Mouse (Mus musculus) G1E (cell line): ENCODE results near the gene AI467606. TPM values are rescaled to one million over a fixed set of nuclear protein-coding genes. Genes with fewer than 3 reads are reported as not detected.

Experiments used
- ATAC-seq: 2 replicates; pipeline ENCODE4 v1.8.0; 2016; ENCODE audit warnings: mild to moderate bottlenecking; ENCODE audit not compliant: insufficient number of reproducible peaks, poor library complexity, low FRiP score, severe bottlenecking; ENCODE audit errors: extremely low read depth
- DNase-seq: peaks from one replicate; pipeline ENCODE4 v3.0.0; 2012; ENCODE audit warnings: low spot score
- H3K27me3 ChIP-seq: 2 replicates; pipeline ENCODE4 v1.6.1; 2012; ENCODE audit warnings: mild to moderate bottlenecking, low read length, inconsistent platforms; ENCODE audit not compliant: insufficient read depth
- H3K36me3 ChIP-seq: replicated peaks from 2 replicates; pipeline ENCODE3; 2012; ENCODE audit warnings: mild to moderate bottlenecking, inconsistent platforms
- H3K4me1 ChIP-seq: 2 replicates; pipeline ENCODE4 v1.6.1; 2012; ENCODE audit warnings: low read depth, low read length, inconsistent platforms, mixed read lengths; ENCODE audit not compliant: insufficient read depth
- H3K4me3 ChIP-seq: 2 replicates; pipeline ENCODE4 v1.5.1; 2012; ENCODE audit warnings: low read depth, mild to moderate bottlenecking, inconsistent platforms, low read length, moderate library complexity, mixed read lengths
- H3K9me3 ChIP-seq: replicated peaks from 2 replicates; pipeline ENCODE4 v1.6.1; 2012; ENCODE audit warnings: inconsistent platforms
- CTCF ChIP-seq: IDR thresholded peaks from 2 replicates; pipeline ENCODE4 v1.5.1; 2012; ENCODE audit warnings: low read depth, low read length, inconsistent platforms, mixed read lengths
- GATA1 ChIP-seq: IDR thresholded peaks from 2 replicates; pipeline ENCODE4 v1.6.1; 2012; ENCODE audit warnings: borderline replicate concordance, low read length, inconsistent platforms, mixed read lengths
- GATA2 ChIP-seq: IDR thresholded peaks from 2 replicates; pipeline ENCODE4 v1.6.1; 2012; ENCODE audit warnings: low read depth, low read length, inconsistent platforms, borderline replicate concordance
- POLR2AphosphoS5 ChIP-seq: IDR thresholded peaks from 2 replicates; pipeline ENCODE4 v1.6.1; 2012; ENCODE audit warnings: low read depth, low read length, inconsistent platforms; ENCODE audit not compliant: insufficient replicate concordance
- TAL1 ChIP-seq: conservative IDR thresholded peaks from 2 replicates; pipeline ENCODE4 v1.6.1; 2012; ENCODE audit warnings: low read depth, low read length, inconsistent platforms, mixed read lengths
- polyA plus RNA-seq: library from polyadenylated mRNA; stranded (reverse); fragments of >175 nt; gene quantifications from 2 replicates; pipeline ENCODE4 v1.2.3, GENCODE M21; 2012
- total RNA-seq, 2 experiments: library from RNA; stranded (forward) in 1 of 2; stranded (reverse) in 1 of 2; fragments of 200-1000 nt in 1 of 2; fragments of >200 nt in 1 of 2; fragmentation: Nextera tagmentation in 1 of 2; gene quantifications; 2 replicates each; pipeline ENCODE4 v1.2.3; 2014 to 2017

Gene AI467606
- total and polyA plus RNA-seq, 3 experiments, result 42.1 to 134 (median 42.2) TPM

DNA sequence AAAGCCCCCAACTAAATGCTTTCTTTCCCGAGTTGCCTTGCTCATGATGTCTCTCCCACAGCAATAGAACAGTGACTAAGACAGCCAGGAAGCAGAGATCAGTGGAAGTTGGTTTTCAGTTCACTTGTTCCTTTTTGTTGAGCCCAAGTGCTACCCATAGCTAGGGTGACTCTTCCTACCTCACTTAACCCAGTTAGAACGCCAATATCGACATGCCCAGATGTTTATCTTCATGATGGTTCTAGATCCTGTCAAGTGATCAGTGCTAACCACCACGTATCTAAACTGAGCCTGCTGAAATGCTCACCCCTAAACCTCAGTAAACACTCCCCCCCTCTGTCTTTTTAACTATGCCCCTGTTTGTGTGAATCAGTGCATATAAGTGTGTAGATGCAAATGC is 8.4 kb downstream of the AI467606 start:
- Histone ChIP-seq H3K4me3 (no peak overlapping the region), H3K4me1 (peaks cover 40% of the 10 kb centered on the region), H3K36me3 (peaks cover 20% of the 10 kb centered on the region), H3K9me3 (peaks cover 5% of the 10 kb centered on the region), H3K27me3 (peaks cover 2% of the 10 kb centered on the region; the same call in 1 of the 2 replicates)
- no peak for DNase-seq
- no peak for ATAC-seq
- TF ChIP-seq CTCF, result no peak
- TF ChIP-seq TAL1, result no peak
- TF ChIP-seq GATA2, result no peak
- no peak for TF ChIP-seq POLR2AphosphoS5
- TF ChIP-seq GATA1, result no peak

DNA sequence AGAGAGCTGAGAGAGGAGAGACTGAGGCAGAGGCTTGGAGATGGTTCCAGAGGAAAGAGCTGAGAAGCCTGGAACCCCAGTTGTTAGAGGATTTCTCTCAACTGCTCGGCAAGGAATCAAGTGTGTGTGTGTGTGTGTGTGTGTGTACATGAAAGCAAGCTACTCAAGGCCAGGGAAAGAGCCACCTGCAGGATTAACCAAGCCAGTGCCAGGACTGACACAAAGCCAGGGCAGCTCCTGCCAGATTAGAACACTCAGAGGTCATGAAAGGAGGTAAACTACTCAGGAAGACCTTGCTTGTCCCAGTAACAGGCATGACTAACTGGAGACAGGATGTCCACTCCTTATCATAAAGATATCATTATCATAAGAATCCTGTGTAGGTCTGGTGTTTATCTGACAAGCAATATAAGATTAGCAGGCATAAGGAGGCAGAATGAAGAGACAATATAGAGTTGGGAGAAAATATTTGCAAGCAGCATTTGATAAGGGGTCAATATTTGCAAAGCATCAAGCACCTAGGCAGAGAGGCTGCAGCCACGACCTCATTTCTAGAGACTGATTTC is 10.4 kb downstream of the AI467606 start:
- H3K9me3 ChIP-seq, result peaks cover 5% of the 10 kb centered on the region
- no peak overlapping the region for H3K4me3 ChIP-seq
- ATAC-seq, result 0 out of 2 replicates have a peak, but pooled peaks have one; percentile 15
- no peak for DNase-seq
- no peak for TF ChIP-seq CTCF
- TF ChIP-seq POLR2AphosphoS5, result no peak
- TF ChIP-seq TAL1, result no peak
- TF ChIP-seq GATA2, result no peak
- no peak for TF ChIP-seq GATA1
- peaks cover 2% of the 10 kb centered on the region; the same call in 1 of the 2 replicates for H3K27me3 ChIP-seq
- peaks cover 12% of the 10 kb centered on the region for H3K36me3 ChIP-seq
- peaks cover 40% of the 10 kb centered on the region for H3K4me1 ChIP-seq

DNA sequence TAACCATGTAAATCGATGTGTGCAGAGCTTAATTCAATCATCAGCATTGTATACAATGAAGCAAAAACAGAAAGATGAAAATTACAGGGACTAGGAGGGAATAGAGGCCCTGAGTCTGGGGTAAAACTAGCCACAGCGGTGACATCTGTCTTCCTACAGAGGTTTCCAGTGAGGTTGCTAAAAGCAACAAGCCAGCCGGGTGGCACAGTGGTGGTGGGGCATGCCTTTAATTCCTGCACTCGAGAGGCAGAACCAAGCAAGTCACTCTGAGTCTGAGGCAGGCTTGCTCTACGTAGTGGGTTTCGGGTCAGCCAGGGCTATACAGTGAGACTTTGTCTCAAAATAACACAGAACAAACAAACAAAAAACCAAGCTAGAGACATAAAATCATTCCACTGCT is 11.0 kb downstream of the AI467606 start:
- peaks cover 40% of the 10 kb centered on the region for H3K4me1 ChIP-seq
- TF ChIP-seq GATA1 (no peak), GATA2 (no peak), POLR2AphosphoS5 (no peak), CTCF (no peak), TAL1 (no peak)
- peaks cover 15% of the 10 kb centered on the region for H3K36me3 ChIP-seq
- DNase-seq (no peak), ATAC-seq (no peak)
- peaks cover 2% of the 10 kb centered on the region; the same call in 1 of the 2 replicates for H3K27me3 ChIP-seq
- H3K4me3 ChIP-seq, result no peak overlapping the region
- H3K9me3 ChIP-seq, result peaks cover 5% of the 10 kb centered on the region

DNA sequence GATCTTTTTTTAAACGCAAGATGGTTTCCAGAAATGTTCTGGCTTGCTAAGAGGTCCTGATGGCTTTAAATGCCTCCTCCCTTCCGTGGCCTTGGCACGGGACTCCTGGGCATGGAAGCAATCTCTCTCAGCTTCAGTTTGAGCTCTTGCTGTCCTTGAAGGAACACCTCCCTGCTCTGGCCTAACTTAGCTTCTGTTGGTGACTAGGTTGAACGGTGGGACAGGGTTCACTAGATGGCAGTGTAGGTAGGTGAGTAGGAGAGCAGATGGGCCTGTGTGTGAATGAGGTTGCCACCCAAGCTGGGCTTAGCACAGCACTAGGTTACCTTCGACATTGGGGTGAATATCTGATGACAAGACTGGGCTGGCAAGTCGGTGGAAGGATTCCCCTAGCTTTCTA is 12.8 kb downstream of the AI467606 start:
- Histone ChIP-seq H3K27me3 (peaks cover 2% of the 10 kb centered on the region; the same call in 1 of the 2 replicates), H3K9me3 (peaks cover under 1% of the 10 kb centered on the region), H3K36me3 (peaks cover 31% of the 10 kb centered on the region), H3K4me3 (no peak overlapping the region), H3K4me1 (peaks cover 37% of the 10 kb centered on the region)
- ATAC-seq, result no peak
- DNase-seq, result no peak
- no peak for TF ChIP-seq POLR2AphosphoS5
- TF ChIP-seq TAL1, result no peak
- no peak for TF ChIP-seq GATA1
- TF ChIP-seq CTCF, result no peak
- TF ChIP-seq GATA2, result no peak

DNA sequence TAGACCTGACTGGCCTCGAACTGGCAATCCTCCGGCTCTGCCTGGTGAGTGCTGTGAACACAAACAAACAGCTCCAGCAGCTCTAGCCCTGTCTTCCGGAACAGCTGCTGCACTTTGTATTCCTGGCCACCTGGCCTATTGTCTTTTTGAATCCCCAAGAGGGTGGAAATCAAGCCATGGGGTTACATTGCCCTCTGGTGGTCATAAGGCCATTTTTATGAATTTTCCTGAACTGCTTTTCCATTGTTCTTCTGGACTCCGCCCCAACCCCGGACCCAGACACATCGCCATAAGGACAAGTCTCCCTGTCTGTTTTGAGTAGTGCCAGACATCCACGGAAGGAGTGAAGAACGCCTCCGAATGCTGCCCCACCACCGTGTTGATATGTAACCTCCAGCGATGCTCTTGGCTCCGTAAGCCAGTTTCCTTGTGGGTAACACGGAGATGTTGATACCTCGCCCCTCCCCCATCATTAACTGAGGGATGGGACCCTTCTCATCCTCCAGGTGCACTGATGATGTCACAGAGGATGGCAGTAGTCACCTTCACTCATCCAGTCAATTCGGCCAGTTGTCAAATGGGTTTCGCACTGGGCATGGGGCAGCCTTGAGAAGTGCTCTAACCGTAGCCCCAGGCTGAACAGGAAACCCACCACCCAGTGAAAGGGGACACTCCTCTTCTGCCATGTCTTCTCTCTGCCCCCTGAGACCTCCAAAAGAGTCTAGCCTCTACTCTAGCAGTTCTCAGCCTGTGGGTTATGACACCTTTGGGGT is 13.6 kb downstream of the AI467606 start:
- no peaks in the 10 kb centered on the region for H3K9me3 ChIP-seq
- peaks cover 2% of the 10 kb centered on the region; the same call in 1 of the 2 replicates for H3K27me3 ChIP-seq
- DNase-seq (peak; percentile 75), ATAC-seq (peak; percentile 45; the same call in 1 of the 2 replicates)
- TF ChIP-seq GATA1, result no peak
- TF ChIP-seq CTCF, result peak; percentile 58; the same call in 1 of the 2 replicates
- H3K36me3 ChIP-seq, result peaks cover 33% of the 10 kb centered on the region
- no peak overlapping the region for H3K4me3 ChIP-seq
- peaks cover 32% of the 10 kb centered on the region for H3K4me1 ChIP-seq

DNA sequence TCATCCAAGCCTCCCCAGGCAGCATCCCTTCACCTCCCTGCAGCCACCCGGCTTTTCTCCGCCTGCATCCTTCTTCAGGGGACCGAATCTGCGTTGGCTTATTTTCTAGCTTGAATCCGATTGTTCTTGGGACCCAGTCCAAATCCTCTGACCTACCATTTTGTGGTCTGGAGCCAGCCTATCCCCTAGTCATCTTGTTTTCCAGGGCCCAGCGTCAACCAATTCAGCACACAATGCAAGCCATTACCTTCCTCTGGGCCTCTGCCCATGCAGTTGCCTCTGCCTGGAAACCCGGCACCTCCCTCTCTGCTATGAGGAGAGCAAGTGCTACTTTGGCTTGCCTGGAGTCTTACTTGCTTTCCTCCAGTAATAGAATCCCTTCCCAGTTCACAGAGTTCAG is 14.4 kb downstream of the AI467606 start:
- H3K36me3 ChIP-seq, result peaks cover 39% of the 10 kb centered on the region
- H3K4me3 ChIP-seq, result no peak overlapping the region
- H3K9me3 ChIP-seq, result no peaks in the 10 kb centered on the region
- no peak for TF ChIP-seq GATA2
- no peak for TF ChIP-seq POLR2AphosphoS5
- TF ChIP-seq TAL1, result no peak
- TF ChIP-seq GATA1, result no peak
- TF ChIP-seq CTCF, result no peak
- no peaks in the 10 kb centered on the region; the same call in 1 of the 2 replicates for H3K27me3 ChIP-seq
- DNase-seq, result no peak
- peaks cover 31% of the 10 kb centered on the region for H3K4me1 ChIP-seq
- no peak for ATAC-seq
